Mouse (Mus musculus) embryonic fibroblast, embryonic 13.5 days (primary cell): ENCODE measurements at regions not wholly inside any gene's neighbourhood (a gene's known extent, or its start where the extent isn't known, plus 50 kb on each side); places are given as distances from the start of the nearest gene placed in this dataset.

Source experiments
- CTCF ChIP-seq: IDR thresholded peaks from 2 replicates; pipeline ENCODE4 v1.5.1; 2011; ENCODE audit warnings: mild to moderate bottlenecking, control low read depth, low read length, moderate library complexity, borderline replicate concordance; ENCODE audit not compliant: insufficient read depth
- POLR2A ChIP-seq: IDR thresholded peaks from 2 replicates; pipeline ENCODE4 v1.6.1; 2011; ENCODE audit warnings: low read depth, mild to moderate bottlenecking, control low read depth, low read length, moderate library complexity

GRCm38 (mm10) chr6:15548833-15549232 lies 171.6 kb upstream of the Mdfic start:
- TF ChIP-seq CTCF (no peak), POLR2A (no peak)
